Mouse (Mus musculus) hindbrain, embryonic 10.5 days (tissue): ENCODE data around the gene Igflr1. TPM values are rescaled to one million over a fixed set of nuclear protein-coding genes. Genes with fewer than 3 reads are reported as not detected.

Experiments used
- DNase-seq: peaks from one replicate; pipeline ENCODE4 v3.0.0-alpha.2; 2017; ENCODE audit warnings: low spot score
- H3K27ac ChIP-seq: fragments of 300-500 bp; sonication (generic); 2 replicates; pipeline ENCODE4 v1.5.1; 2016; ENCODE audit warnings: mild to moderate bottlenecking, moderate library complexity
- H3K27me3 ChIP-seq: fragments of 300-500 bp; sonication (generic); 2 replicates; pipeline ENCODE4 v1.6.1; 2016; ENCODE audit warnings: mild to moderate bottlenecking; ENCODE audit not compliant: poor library complexity, insufficient read depth, severe bottlenecking
- H3K36me3 ChIP-seq: fragments of 300-500 bp; sonication (generic); 2 replicates; pipeline ENCODE4 v1.6.1; 2016; ENCODE audit warnings: mild to moderate bottlenecking, moderate library complexity
- H3K4me1 ChIP-seq: fragments of 300-500 bp; sonication (generic); replicated peaks from 2 replicates; pipeline ENCODE4 v1.6.1; 2016; ENCODE audit warnings: mild to moderate bottlenecking
- H3K4me3 ChIP-seq: fragments of 300-500 bp; sonication (generic); 2 replicates; pipeline ENCODE4 v1.5.1; 2016; ENCODE audit warnings: mild to moderate bottlenecking, moderate library complexity
- H3K9me3 ChIP-seq: fragments of 300-500 bp; sonication (generic); 2 replicates; pipeline ENCODE4 v1.6.1; 2016; ENCODE audit warnings: mild to moderate bottlenecking, moderate library complexity
- WGBS: fragments of 180-500 bp; shearing (Covaris S2); methylation state at CpG from one replicate; pipeline ENCODE4 v1.1.7; 2016; 5-methylcytosine and 5-hydroxymethylcytosine counted together
- polyA plus RNA-seq: library from polyadenylated mRNA; unstranded; fragments of >200 nt; fragmentation: Nextera tagmentation; extraction: Ambion mirVana; gene quantifications from 2 replicates; pipeline ENCODE4 v1.2.1, GENCODE M21; 2016

Igflr1 gene
- 6.2 and 6.7 TPM in 2 replicates for polyA plus RNA-seq

GRCm38 (mm10) chr7:30564970-30565571, at the start of gene Igflr1:
TSS of gene Igflr1 (plus strand) at chr7:30565427.
- WGBS: 95% methylated on average over 12 of the region's 12 CpGs
- H3K4me3 ChIP-seq: peak within 1 kb of the TSS; percentile 80
- no peak for DNase-seq
- no peaks in the 10 kb centered on the region for H3K27me3 ChIP-seq
- H3K27ac ChIP-seq: no peak within 1 kb of the TSS
- no peaks in the 10 kb centered on the region for H3K9me3 ChIP-seq
- peaks cover 18% of the 10 kb centered on the region for H3K4me1 ChIP-seq
- peaks cover 59% of the 10 kb centered on the region for H3K36me3 ChIP-seq

GRCm38 (mm10) chr7:30518325-30518724, 46.9 kb upstream of the Igflr1 start:
- 42% methylated on average over 8 of the region's 8 CpGs for WGBS
- H3K27ac ChIP-seq: no peak overlapping the region
- H3K4me1 ChIP-seq: peaks cover 27% of the 10 kb centered on the region
- no peaks in the 10 kb centered on the region for H3K9me3 ChIP-seq
- DNase-seq: no peak
- peaks cover 9% of the 10 kb centered on the region for H3K27me3 ChIP-seq
- H3K36me3 ChIP-seq: peaks cover 10% of the 10 kb centered on the region
- peak overlapping the region; percentile 23 for H3K4me3 ChIP-seq

GRCm38 (mm10) chr7:30520396-30520795, 44.8 kb upstream of the Igflr1 start:
- Histone ChIP-seq H3K27ac (peak overlapping the region; percentile 17; the same call in 1 of the 2 replicates), H3K36me3 (peaks cover 30% of the 10 kb centered on the region), H3K27me3 (peaks cover 15% of the 10 kb centered on the region), H3K9me3 (no peaks in the 10 kb centered on the region), H3K4me1 (peaks cover 27% of the 10 kb centered on the region), H3K4me3 (no peak overlapping the region)
- WGBS: 64% methylated on average over 4 of the region's 4 CpGs
- DNase-seq: no peak

GRCm38 (mm10) chr7:30520856-30521255, 44.4 kb upstream of the Igflr1 start:
- DNase-seq: no peak
- peak overlapping the region; percentile 17; the same call in 1 of the 2 replicates for H3K27ac ChIP-seq
- H3K4me1 ChIP-seq: peaks cover 29% of the 10 kb centered on the region
- WGBS: 76% methylated on average over 5 of the region's 5 CpGs
- H3K36me3 ChIP-seq: peaks cover 35% of the 10 kb centered on the region
- H3K27me3 ChIP-seq: peaks cover 11% of the 10 kb centered on the region
- H3K9me3 ChIP-seq: no peaks in the 10 kb centered on the region
- no peak overlapping the region for H3K4me3 ChIP-seq

- DNase-seq: no peak
- peaks cover 42% of the 10 kb centered on the region for H3K4me1 ChIP-seq
- H3K9me3 ChIP-seq: no peaks in the 10 kb centered on the region
- H3K4me3 ChIP-seq: no peak overlapping the region
- H3K27ac ChIP-seq: no peak overlapping the region
- H3K36me3 ChIP-seq: peaks cover 55% of the 10 kb centered on the region
- 80% methylated on average over 10 of the region's 10 CpGs for WGBS
- peaks cover 23% of the 10 kb centered on the region for H3K27me3 ChIP-seq
Measured at GRCm38 (mm10) chr7:30522871-30523270, 42.4 kb upstream of the Igflr1 start.

- Histone ChIP-seq H3K27me3 (peaks cover 30% of the 10 kb centered on the region), H3K36me3 (peaks cover 71% of the 10 kb centered on the region), H3K27ac (no peak overlapping the region), H3K4me1 (peaks cover 36% of the 10 kb centered on the region), H3K4me3 (no peak overlapping the region), H3K9me3 (no peaks in the 10 kb centered on the region)
- WGBS: 81% methylated on average over 6 of the region's 6 CpGs
- DNase-seq: no peak
Measured at GRCm38 (mm10) chr7:30524487-30524886, 40.7 kb upstream of the Igflr1 start.

GRCm38 (mm10) chr7:30525954-30526353, 39.3 kb upstream of the Igflr1 start:
- 33% methylated on average over 10 of the region's 10 CpGs for WGBS
- Histone ChIP-seq H3K4me3 (0 out of 2 replicates have a peak overlapping the region, but pooled peaks have one; percentile 6), H3K9me3 (no peaks in the 10 kb centered on the region), H3K4me1 (peaks cover 26% of the 10 kb centered on the region), H3K27me3 (peaks cover 30% of the 10 kb centered on the region), H3K36me3 (peaks cover 86% of the 10 kb centered on the region), H3K27ac (0 out of 2 replicates have a peak overlapping the region, but pooled peaks have one; percentile 24)
- no peak for DNase-seq

- WGBS: 23% methylated on average over 17 of the region's 17 CpGs
- H3K27ac ChIP-seq: 0 out of 2 replicates have a peak overlapping the region, but pooled peaks have one; percentile 24
- H3K4me3 ChIP-seq: peak overlapping the region; percentile 20; the same call in 1 of the 2 replicates
- H3K9me3 ChIP-seq: no peaks in the 10 kb centered on the region
- H3K4me1 ChIP-seq: peaks cover 25% of the 10 kb centered on the region
- DNase-seq: no peak
- peaks cover 91% of the 10 kb centered on the region for H3K36me3 ChIP-seq
- peaks cover 32% of the 10 kb centered on the region for H3K27me3 ChIP-seq
Measured at GRCm38 (mm10) chr7:30526399-30526798, 38.8 kb upstream of the Igflr1 start.

GRCm38 (mm10) chr7:30526981-30527380, 38.2 kb upstream of the Igflr1 start:
- peaks cover 96% of the 10 kb centered on the region for H3K36me3 ChIP-seq

GRCm38 (mm10) chr7:30531291-30531815, 33.9 kb upstream of the Igflr1 start:
- 82% methylated on average over 9 of the region's 9 CpGs for WGBS
- DNase-seq: no peak
- H3K4me1 ChIP-seq: peaks cover 54% of the 10 kb centered on the region
- no peak overlapping the region for H3K27ac ChIP-seq
- H3K4me3 ChIP-seq: no peak overlapping the region
- H3K27me3 ChIP-seq: peaks cover 40% of the 10 kb centered on the region
- H3K36me3 ChIP-seq: peaks cover 67% of the 10 kb centered on the region
- no peaks in the 10 kb centered on the region for H3K9me3 ChIP-seq

More at GRCm38 (mm10) chr7:30526981-30527380, 38.2 kb upstream of the Igflr1 start:
- Histone ChIP-seq H3K4me3 (0 out of 2 replicates have a peak overlapping the region, but pooled peaks have one; percentile 20), H3K4me1 (peaks cover 25% of the 10 kb centered on the region), H3K9me3 (no peaks in the 10 kb centered on the region), H3K27ac (no peak overlapping the region), H3K27me3 (peaks cover 35% of the 10 kb centered on the region)
- no peak for DNase-seq
- 85% methylated on average over 14 of the region's 14 CpGs for WGBS

- H3K4me1 ChIP-seq: peaks cover 45% of the 10 kb centered on the region
- peak; percentile 67 for DNase-seq
- peaks cover 55% of the 10 kb centered on the region for H3K36me3 ChIP-seq
- H3K27me3 ChIP-seq: peaks cover 27% of the 10 kb centered on the region; the same call in 1 of the 2 replicates
- peak overlapping the region; percentile 97 for H3K27ac ChIP-seq
- peak overlapping the region; percentile 78 for H3K4me3 ChIP-seq
- 5% methylated on average over 8 of the region's 8 CpGs for WGBS
- H3K9me3 ChIP-seq: no peaks in the 10 kb centered on the region
Measured at GRCm38 (mm10) chr7:30532931-30533330, 32.3 kb upstream of the Igflr1 start.

GRCm38 (mm10) chr7:30533941-30534632, 31.1 kb upstream of the Igflr1 start:
- Histone ChIP-seq H3K27me3 (peaks cover 21% of the 10 kb centered on the region; the same call in 1 of the 2 replicates), H3K36me3 (peaks cover 51% of the 10 kb centered on the region)
- 6% methylated on average over 26 of the region's 26 CpGs for WGBS

More at GRCm38 (mm10) chr7:30533941-30534632, 31.1 kb upstream of the Igflr1 start:
- H3K4me3 ChIP-seq: peak overlapping the region; percentile 78
- no peaks in the 10 kb centered on the region for H3K9me3 ChIP-seq
- no peak for DNase-seq
- H3K27ac ChIP-seq: peak overlapping the region; percentile 97
- H3K4me1 ChIP-seq: peaks cover 45% of the 10 kb centered on the region
